Mouse (Mus musculus) cerebellum, adult 18-20 months (tissue): ENCODE data around the gene Rtkn.

Experiments
- DNase-seq, 2 experiments: peaks; one replicate each; pipeline ENCODE4 v3.0.0; 2021

Rtkn gene

DNA sequence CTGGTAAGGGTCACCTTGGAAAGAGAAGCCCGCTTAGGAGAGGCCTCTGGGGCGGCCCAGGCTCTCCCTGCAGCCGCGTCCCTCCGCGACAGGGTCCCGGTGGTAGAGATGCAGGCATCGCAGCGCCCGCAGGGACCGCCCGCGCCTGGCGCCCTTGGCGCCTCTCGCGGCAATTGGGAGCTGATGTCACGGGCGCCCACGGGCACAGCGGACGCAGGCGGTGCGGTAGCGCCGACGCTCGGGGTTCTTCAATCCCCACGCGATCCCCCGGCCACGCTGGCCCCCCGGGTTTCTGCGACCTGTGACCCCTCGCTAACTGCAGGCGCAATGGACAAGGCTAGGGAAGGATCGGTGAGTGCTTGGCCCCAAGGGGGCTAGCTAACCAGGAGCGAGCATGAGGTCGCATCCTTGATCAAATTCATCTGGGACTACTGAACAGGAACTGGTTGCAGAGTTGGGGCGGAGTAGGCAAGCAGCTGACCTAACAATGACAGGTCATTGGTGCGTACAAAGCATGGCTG is 7.0 kb downstream of the Rtkn start:
- no peak for DNase-seq

DNA sequence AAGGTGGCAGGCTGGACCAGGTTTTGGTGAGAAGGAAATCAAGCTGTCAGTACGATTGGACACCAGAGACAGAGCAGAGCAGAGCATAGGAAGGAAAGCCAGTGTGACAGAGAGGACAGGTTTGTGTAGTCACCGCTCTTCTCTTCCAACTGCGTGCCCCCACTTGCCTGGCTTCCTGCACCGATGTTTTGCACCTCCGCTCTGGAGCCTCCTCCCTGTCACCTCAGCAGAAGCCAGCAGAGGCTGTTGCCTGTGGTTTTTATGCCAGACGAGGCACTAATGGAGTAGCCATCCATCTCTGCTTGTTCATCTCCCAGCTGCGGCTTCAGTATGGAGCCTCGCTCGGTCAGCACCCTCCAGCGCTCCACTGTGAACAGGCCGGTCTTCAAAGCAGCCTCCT is 7.6 kb downstream of the Rtkn start:
- DNase-seq = no peak

DNA sequence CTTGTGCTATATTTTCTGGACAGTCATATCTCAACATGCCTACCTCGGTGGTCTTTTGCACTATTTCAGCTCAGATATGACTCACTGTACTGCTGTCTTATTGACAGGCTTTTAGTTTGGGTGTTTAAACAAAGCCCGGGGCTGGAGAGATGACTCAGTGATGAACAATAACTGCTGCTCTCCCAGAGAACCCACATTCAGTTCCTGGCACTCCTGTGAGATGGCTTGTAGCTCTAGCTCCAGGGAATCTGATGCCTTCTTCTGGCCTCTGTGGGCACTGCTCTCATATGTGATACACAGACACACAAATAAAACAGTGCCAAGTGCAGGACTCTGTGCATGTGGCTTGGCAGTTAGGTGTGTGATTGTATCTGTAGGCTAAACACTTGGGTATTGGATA is 9.9 kb downstream of the Rtkn start:
- DNase-seq = no peak

DNA sequence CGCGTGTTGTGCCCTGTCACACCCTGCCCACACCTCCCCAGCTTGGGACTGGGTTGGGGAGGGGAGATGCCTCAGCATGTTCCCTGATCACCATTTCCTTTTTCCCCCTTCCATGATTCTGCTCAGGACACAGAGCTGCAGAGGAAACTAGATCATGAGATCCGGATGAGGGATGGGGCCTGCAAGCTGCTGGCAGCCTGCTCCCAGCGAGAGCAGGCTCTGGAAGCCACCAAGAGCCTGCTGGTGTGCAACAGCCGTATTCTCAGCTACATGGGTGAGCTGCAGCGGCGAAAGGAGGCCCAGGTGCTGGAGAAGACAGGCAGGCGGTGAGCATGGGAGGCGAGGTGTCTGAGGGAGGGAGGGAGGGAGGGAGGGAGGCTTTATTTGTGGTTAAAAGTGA is 10.5 kb downstream of the Rtkn start:
- no peak for DNase-seq

DNA sequence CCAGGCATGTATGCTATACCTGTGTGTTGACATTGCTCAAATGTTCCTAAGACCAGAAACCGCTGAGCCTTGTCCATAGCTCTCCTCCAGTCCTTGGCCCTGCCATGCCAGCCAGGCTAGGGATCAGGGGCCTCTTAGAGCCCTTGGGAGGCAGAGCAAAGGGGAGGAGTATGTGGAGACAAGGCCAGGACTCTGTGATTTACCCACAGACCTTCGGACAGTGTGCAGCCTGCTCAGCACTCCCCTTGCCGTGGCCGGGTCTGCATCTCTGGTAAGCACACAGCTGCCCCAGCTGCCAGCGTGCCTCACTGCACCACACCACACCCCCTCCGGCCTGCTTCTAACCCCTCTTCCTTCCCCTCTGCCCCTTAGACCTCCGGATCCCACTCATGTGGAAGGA is 12.0 kb downstream of the Rtkn start:
- DNase-seq = no peak

DNA sequence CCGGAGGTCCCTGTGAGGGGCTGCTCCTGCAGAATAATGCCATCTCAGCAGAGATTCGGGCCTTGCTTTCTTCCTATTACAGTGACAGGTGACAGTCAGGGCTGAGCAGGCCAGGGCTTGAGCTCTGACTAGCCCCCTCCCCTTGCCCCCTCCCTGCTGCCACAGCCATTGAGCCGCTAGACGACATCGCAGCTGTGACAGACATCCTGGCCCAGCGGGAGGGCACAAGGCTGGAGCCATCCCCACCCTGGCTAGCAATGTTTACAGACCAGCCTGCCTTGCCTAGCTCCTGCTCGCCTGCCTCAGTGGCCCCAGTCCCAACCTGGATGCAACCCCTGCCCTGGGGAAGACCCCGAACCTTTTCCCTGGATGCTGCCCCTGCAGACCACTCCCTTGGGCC is 16.5 kb downstream of the Rtkn start:
- DNase-seq = no peak

DNA sequence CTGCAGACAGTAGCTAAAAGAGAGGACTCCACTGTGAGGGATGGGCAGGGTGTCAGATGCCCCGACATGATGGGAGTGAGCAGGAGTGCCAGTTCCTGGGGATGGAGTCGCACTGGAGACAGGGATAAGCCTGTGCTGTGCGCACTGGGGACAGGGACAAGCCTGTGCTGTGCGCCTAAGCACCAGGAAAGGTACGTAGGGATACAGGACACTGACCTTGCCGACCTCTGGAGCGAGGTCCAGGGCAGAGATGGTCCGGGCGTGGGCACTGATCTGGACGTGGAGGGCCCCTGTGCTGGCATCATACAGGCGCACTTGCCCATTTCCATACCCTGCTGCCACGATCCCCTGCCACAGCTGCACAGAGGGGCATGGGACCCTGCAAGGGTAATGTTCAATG is 17.8 kb downstream of the Rtkn start:
- no peak for DNase-seq

DNA sequence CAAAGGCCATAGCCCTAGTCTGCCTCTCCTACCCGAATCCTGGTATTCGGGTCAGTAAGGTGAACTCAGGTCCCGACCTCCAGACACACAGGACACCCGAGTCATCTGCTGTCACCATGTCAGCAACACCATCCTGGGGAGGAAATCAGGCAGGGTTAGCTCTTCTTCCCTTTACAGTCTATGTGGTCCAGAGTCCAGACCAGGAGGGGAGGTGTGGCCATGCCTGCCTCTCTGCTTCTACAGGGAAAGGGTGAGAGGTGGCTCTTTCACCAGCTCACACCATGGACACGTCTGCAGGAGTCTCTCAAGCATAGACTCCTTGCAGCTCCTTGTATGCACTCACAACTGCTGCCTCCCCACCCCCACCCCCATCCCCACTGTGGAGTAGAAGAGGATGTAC is 18.2 kb downstream of the Rtkn start:
- no peak for DNase-seq

DNA sequence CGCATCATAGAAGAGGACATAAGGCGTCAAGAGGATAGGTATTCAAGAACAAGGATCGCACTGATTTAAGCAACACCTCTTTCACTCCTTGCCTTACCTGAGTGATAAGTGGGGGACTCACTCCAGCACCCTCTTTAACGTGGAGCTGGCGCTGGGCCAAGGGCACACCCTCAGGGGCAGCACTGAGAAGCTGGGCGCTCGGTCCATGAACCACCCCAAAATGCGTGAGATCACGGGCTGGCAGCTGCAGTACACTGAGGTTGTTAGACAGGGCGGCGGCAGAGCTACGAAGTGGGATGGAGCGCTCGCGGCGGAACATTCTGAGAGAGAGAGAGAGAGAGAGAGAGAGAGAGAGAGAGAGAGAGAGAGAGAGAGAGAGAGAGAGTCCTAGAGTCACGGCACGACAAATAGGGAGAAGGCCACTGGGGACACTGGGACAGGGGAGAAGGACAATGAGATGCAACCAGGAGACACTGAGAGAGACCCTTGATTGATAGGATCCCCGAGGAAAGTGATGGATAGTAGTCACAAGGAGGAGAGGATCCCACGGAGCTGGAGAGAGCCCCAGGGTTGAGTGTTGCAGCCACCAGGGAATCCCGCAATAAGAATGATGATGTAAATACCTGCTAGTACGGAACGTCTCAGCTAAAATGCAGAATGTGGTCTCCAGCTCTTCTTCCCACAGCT is 20.4 kb downstream of the Rtkn start:
- DNase-seq = peak; percentile 31 to 45

DNA sequence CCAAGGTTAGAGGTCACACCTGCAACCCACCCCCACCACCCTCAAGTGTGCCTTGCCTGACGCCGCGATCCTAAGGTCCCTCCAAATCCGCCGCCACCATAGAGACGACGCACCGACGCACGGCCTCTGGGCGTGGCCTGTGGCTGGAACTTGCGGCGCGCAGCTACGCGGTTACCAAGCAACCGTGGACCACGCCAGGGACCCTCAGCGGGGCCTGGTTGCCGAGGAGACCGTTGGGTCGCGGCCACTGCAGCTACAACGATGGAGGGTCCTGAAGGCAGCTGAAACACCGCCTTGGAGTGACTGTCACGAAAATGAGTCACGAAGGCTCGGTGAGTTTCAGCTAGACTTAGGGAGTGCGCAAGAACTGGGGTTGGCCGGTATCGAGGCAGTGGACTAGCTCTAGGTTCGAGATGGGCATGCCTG is 21.0 kb downstream of the Rtkn start, which contains the start of the genes Wdr54 and 1700003E16Rik:
Gene Wdr54, minus strand, starts transcription at position 139 of the 426 bp plus-strand sequence.
Gene 1700003E16Rik, plus strand, starts transcription at position 146 of the 426 bp plus-strand sequence.
- peak; percentile 76 to 77 for DNase-seq

DNA sequence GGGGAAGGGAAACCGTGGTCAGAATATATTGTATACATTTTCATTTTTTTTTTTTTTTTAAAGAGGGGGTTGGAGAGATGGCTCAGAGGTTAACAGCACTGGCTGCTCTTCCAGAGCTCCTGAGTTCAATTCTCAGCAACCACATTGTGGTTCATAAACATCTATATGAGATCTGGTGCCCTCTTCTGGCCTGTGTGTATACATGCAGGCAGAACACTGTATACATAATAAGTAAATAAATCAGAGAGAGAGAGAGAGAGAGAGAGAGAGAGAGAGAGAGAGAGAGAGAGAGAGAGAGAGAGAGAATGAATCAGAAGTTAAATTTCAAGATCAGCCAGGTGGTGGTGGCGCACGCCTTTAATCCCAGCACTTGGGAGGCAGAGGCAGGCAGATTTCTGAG is 24.2 kb downstream of the Rtkn start:
- peak; percentile 44 to 48 for DNase-seq

DNA sequence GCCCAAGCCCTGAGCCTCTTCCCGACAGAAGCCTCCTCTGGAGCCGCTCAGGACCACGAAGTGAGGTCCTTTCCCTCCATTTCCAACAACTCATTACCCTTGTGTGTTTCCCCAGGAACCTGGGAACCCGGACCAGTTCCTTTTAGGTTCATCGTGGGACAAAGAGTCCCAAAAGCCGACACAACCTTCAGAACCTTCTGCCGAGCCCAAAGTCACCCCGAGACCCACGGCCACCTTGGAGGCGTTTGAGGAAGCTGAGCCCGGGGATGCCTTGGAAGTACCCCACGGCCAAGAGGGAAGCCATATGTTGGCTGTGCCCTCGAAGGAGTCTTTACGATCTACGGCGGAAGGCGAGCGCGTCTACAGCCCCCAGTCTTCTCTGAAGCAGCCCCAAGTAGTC is 26.2 kb downstream of the Rtkn start:
- no peak for DNase-seq

DNA sequence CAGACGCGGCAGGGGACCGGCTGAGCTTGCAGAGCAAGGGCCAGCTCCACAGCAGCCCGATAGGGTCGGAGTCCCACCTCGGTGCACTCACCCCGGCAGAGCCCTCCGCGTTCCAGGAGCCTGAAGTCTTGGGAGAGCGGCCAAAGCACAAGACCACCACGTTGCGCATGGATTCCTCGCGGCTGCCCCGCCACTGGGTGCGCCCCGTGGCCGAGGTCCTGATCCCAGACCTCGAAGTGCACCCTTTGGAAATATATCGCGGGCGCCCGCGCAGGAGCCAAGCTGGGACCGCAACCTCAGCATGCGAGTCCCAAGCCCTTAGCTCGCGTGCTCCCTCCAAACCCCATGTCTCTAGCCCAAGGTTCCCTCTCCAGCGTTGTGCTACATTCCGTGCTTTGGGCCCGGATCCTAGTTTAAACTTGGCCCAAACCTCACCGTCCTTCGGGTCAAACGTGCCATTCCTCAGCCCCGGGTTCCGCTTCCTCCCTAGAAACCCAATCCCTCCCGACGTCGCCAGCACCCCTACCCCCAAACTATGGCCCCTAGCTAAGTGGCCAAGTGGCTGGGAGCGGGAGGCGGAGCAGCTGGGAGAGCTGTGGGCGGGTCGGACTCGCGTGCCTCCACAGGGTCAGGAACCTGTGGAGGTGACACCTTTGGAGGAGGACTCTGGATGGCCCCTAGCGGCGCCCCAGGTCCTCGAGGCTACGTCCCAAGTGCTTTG is 26.8 kb downstream of the Rtkn start:
- DNase-seq = peak; percentile 58 to 60

DNA sequence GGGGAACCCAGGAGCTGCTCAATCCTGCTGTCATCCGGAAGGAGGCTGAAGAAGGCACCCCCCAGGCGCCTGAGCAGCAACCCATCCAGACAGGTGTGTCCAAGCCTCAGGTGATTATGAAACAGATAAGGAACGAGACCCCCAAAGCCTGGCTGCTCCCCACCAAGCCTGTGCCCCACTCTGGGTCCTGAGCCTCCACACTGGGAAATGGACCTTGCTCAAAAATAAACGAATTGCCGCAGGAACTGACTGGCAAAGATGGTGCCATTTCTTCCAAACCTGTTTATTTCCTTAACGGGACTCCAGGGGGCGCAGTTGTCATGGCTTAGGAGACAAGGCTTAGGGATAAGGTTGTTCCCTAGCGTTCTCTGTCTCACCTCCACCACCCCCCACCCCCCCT is 27.4 kb downstream of the Rtkn start:
- peak; percentile 80 to 88 for DNase-seq

DNA sequence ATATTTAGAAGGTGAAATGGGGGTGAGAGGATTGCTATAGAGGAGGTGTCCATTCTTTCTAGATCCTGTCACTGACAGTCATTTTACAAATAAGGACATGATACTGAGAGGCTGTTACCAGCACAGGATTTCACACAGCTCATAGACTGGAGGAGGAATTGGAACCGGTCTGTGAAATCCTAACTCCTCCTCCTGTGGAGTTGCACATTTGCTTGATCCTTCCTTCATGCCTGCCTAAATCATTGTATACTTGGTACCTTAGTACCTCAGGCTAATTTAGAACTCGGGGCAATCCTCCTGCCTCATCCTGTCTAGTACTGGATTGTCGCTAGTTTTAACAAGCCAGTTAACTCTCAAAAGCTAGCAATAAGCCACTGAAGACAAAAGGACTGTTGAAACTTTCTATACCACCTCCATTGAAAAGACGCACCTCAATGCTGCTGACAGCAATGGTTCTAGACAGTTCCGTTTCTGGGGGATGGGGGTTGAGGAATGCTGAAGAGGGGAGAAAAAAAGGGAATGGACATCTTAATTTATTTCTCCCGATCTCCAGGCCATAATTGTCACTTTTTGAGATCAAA is 29.9 kb downstream of the Rtkn start:
- DNase-seq = no peak

DNA sequence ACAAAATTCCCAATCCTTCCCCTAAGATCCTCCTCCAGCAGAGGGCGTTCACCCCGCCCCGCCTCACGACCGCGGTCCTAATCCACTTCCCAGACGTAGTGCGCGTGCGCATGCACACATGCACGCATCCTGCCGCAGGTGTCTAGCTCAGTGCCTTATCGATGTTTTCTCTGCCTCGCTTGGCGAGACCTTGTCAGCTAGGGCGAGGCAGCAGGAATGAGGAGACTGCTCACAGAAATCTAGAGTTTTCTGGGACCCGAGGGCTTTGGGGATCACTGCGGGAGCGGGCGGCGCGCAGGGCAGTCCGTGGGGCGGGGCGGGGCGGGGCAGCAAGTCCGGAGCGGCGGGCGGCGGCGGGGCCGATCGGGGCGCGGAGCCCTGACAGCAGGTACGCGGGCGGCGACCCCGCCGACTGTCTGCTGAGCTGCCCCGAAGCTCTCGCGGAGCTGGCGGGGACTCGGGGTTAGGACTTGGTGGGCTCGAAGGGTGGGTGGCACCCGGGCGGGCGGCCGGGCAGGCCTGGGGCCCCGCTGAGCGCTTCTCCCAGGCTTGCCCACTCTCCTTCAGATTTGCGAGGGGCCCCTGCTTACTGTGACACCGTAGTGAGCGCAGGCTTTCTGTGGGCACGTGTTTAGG is 30.5 kb downstream of the Rtkn start, which contains the start of gene Dctn1:
Gene Dctn1, plus strand, starts transcription at position 314 of the 636 bp plus-strand sequence.
- peak; percentile 95 to 96 for DNase-seq

DNA sequence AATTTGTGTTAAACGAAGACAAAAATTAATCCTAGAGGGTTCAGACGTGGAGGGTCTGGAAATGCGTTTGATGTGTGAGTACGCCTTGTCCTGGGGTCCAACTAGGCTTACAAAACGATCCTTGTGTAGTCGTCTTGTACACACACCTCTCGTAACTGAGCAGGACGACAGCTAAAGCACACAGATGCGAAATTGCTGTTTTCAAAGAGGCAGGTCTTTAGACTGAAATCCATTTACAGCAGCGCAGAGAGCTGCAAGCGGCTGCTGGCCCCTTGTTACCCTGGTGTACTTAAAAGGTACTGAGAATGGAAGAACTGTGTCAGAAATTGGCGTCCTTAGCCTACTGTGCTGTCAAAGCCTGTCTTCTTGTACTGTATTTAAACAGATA is 31.0 kb downstream of the Rtkn start:
- DNase-seq = no peak

DNA sequence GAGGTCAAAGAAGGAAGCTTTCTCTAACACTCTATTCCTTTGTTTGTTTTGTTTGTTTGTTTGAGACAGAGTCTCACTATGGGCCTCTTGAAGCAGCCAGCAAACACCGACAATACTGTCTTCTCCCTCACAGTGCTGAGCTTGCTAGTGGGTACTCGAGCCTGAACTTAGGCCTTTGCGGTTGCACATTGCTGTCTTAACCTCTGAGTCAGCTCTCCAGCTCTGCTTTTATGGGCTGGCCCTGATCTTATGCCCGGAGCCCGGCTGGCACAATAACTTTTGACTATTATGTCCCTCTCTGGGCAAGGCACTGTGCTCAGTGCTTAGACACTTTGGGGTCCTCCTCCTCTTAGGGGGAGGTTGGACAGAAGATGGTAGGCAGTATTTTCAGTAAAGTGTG is 34.6 kb downstream of the Rtkn start:
- no peak for DNase-seq

DNA sequence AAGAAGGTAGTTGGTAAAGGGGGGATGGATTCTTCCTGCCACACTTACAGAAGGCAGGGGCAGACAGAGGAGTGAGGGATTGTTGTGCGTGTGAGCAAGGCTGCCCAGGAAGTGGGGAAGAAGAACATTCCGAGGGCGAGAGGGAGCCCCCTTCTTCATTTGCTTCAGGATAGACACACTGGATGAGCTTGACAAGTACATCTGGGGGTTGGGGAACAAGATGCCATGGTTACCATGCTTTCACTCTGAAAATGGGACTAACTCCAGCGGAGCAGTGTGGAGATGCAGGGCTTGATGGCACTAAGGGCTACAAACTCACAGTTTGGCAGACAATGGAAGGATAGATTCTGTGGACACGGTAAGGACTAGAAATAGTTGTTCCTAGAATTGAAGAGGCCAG is 35.8 kb downstream of the Rtkn start:
- no peak for DNase-seq

DNA sequence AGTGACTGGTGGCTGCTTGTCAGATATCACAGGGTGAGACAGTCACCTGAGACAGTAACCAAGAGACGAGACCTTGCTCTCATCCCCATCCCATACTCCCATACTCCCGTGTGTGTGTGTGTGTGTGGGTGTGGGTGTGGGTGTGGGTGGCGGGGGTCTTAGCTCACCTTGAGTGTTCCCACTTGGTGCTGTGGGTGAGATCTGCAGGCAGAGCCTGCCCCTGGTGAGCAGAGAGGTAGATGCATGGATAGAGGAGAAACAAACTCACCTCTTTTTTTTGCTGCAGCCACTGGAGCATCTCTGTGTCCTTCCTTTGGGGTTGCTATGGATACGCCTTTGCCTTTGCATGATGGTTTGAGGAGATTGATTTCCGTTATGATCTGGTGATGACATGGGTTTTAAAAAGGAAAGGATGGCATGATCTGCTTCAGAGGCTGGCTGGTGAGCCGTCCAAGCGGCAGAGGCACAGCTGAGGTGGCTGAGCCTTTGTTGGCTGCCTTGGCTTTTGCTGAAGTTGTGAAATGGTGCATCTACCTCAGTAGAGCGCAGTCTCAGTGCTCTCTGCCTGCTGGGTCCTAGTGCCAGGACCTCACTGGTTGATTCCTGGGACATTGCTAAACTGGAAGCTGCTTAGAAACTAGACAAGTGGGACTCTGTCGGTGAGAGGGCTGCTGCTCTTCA is 37.1 kb downstream of the Rtkn start:
- DNase-seq = peak; percentile 76 to 80

DNA sequence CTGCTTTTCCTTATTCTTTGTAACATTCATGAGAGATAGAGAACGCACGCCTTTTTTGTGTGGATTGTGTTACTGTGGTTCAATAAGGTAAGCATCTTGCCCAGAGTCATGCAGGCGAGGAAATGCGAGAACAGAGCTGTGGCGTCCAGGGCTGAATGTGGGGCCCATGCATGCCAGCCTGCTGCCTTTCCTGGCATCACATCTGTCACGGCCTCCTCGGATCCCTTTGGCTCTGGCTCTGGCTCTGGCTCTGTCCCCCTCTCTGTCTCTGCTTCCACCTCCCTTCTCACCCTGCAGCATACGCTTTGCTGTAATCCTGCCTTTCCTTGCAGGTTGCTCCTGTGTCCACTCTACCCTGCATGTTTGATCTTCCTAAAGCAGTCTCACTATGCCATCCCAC is 40.7 kb downstream of the Rtkn start:
- DNase-seq = no peak

DNA sequence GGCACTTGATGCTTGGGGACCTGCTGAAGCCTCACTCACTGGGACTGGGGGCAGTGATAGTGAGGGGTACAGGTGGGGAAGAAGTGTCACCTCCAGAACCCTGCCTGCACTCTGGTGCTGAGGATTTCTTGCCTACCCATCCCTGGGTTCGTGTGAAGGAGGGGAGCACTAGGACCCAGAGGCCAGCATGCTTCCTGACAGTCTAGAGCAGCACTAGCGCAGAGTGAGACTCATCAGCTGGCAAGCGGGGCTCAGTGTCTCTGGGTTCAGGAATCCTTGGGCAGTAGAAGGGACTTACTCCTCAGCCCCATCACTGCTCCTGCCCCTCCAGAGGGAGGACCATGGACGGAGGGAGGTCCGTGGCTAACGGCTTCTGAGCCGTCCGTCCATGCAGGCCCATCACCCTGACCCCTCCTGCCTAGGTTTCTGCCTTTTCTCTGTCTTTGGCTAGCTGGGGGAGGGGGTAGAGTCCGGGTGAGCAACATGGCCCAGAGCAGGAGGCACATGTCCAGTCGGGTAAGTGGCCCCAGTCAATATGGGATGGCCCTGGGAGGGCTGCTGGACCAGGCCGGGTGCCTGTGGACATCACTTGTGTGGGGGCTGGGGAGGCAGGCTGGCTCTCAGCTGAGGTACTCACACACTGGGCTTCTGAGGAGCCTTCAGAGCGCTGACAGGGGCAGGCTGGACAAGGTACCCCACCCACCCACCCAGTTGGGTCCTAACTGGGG is 44.3 kb downstream of the Rtkn start:
- DNase-seq = peak; percentile 86 to 91
